Mouse (Mus musculus) midbrain, embryonic 13.5 days (tissue): ENCODE data around the gene Olfr90. TPM values are rescaled to one million over a fixed set of nuclear protein-coding genes. Genes with fewer than 3 reads are reported as not detected.

Experiments used
- ATAC-seq: fragments of 200-750 bp; cut with Nextera tagmentation; 2 replicates; pipeline ENCODE4 v1.8.0; 2017; ENCODE audit warnings: mild to moderate bottlenecking, moderate TSS enrichment, moderate library complexity
- H3K27ac ChIP-seq: fragments of 300-500 bp; sonication (generic); 2 replicates; pipeline ENCODE4 v1.5.1; 2015; ENCODE audit warnings: inconsistent platforms, mild to moderate bottlenecking, moderate library complexity
- H3K27me3 ChIP-seq: fragments of 300-500 bp; sonication (generic); 2 replicates; pipeline ENCODE4 v1.6.1; 2015; ENCODE audit warnings: mild to moderate bottlenecking, inconsistent platforms
- H3K36me3 ChIP-seq: fragments of 300-500 bp; sonication (generic); 2 replicates; pipeline ENCODE4 v1.6.1; 2015; ENCODE audit warnings: mild to moderate bottlenecking, inconsistent platforms
- H3K4me1 ChIP-seq: fragments of 300-500 bp; sonication (generic); replicated peaks from 2 replicates; pipeline ENCODE4 v1.6.1; 2015; ENCODE audit warnings: inconsistent platforms
- H3K4me2 ChIP-seq: fragments of 300-500 bp; sonication (generic); replicated peaks from 2 replicates; pipeline ENCODE4 v1.6.1; 2015; ENCODE audit warnings: moderate library complexity, mild to moderate bottlenecking, inconsistent platforms
- H3K4me3 ChIP-seq: fragments of 300-500 bp; sonication (generic); replicated peaks from 2 replicates; pipeline ENCODE4 v1.5.1; 2015; ENCODE audit warnings: mild to moderate bottlenecking, inconsistent platforms
- H3K9ac ChIP-seq: fragments of 300-500 bp; sonication (generic); replicated peaks from 2 replicates; pipeline ENCODE4 v1.6.1; 2015; ENCODE audit warnings: mild to moderate bottlenecking, inconsistent platforms
- H3K9me3 ChIP-seq: fragments of 300-500 bp; sonication (generic); 2 replicates; pipeline ENCODE4 v1.6.1; 2016; ENCODE audit warnings: mild to moderate bottlenecking, inconsistent platforms
- WGBS: fragments of 180-500 bp; shearing (Covaris S2); methylation state at CpG from one replicate; pipeline ENCODE4 v1.1.7; 2015; 5-methylcytosine and 5-hydroxymethylcytosine counted together
- polyA plus RNA-seq: library from polyadenylated mRNA; unstranded; fragments of >200 nt; fragmentation: Nextera tagmentation; extraction: Ambion mirVana; gene quantifications from 2 replicates; pipeline ENCODE4 v1.2.1, GENCODE M21; 2015

Olfr90 gene
- polyA plus RNA-seq, 1 experiment from 2014 or later = not detected

GRCm38 (mm10) chr17:37056957-37057356, 31.3 kb downstream of the Olfr90 start:
- Histone ChIP-seq H3K4me2 (no peak overlapping the region), H3K27me3 (no peaks in the 10 kb centered on the region), H3K27ac (no peak overlapping the region; the same call in 1 of the 2 replicates), H3K9me3 (no peaks in the 10 kb centered on the region), H3K4me3 (no peak overlapping the region), H3K4me1 (peaks cover 22% of the 10 kb centered on the region), H3K36me3 (peaks cover 79% of the 10 kb centered on the region), H3K9ac (no peak overlapping the region)
- 76% methylated on average over 6 of the region's 6 CpGs for WGBS
- no peak for ATAC-seq

DNA sequence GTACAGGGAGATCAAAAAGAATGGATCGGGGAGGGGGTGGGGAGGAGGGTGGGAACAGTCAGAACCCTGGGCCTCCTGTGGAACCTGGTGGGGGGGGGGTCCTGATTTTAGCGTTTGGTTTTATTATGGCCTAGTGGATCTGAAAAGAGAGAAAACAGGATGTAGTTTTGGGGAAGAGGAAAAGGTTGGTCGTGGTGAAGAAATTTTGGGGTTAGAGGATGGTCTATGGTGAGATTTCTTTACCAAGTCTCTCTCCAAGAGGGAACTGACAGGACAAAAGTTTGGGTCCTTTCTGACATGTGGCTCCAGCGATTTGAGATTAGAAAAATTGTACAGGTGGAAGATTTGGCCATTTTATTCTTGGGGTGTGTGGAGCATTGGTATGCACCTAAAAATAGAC, 36.6 kb downstream of the Olfr90 start:
- 58% methylated on average over 4 of the region's 4 CpGs for WGBS
- Histone ChIP-seq H3K4me2 (peak overlapping the region; percentile 91), H3K36me3 (peaks cover 39% of the 10 kb centered on the region), H3K27me3 (peaks cover 6% of the 10 kb centered on the region), H3K9me3 (no peaks in the 10 kb centered on the region), H3K4me3 (peak overlapping the region; percentile 78), H3K9ac (peak overlapping the region; percentile 96), H3K4me1 (peaks cover 63% of the 10 kb centered on the region), H3K27ac (no peak overlapping the region)
- ATAC-seq = no peak

DNA sequence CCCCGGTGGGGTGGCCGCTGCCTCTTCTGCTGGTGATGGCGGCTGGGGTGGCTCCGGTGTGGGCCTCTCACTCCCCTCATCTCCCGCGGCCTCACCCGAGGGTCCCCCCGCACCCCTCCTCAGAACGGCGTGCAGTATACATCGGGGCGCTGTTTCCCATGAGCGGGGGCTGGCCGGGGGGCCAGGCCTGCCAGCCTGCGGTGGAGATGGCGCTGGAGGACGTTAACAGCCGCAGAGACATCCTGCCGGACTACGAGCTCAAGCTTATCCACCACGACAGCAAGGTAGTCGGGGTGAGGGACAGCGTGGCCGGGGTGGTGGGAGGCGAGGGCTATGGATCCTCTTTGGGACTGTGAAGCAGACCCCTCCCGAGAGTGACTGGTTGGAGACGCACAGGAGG, 37.4 kb downstream of the Olfr90 start:
- Histone ChIP-seq H3K27ac (peak overlapping the region; percentile 86), H3K4me1 (peaks cover 62% of the 10 kb centered on the region), H3K9me3 (no peaks in the 10 kb centered on the region), H3K36me3 (peaks cover 31% of the 10 kb centered on the region), H3K9ac (peak overlapping the region; percentile 96), H3K4me2 (peak overlapping the region; percentile 91), H3K27me3 (peaks cover 6% of the 10 kb centered on the region), H3K4me3 (peak overlapping the region; percentile 78)
- under 1% methylated on average over 27 of the region's 27 CpGs for WGBS
- peak; percentile 41 for ATAC-seq

DNA sequence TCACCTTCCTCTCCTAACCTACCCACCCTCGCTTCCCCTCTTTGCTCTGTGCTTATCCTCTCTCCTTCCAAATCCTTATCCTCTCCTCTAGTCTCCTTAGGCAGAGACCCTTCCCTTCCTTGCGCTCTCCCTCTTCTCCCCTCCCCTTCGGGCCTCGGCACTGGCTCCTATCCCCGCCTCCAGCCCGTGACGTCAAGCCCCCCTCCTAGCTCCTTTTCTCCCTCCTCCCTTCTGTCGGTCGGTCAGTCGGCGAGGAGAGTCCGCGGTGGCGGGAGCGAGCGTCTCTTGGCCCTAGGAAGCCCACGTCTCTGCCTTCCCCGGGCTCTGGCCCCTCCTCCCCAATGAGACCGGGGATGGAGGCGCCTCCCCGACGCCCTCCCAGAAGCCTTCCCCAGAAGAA, 37.9 kb downstream of the Olfr90 start:
- peak overlapping the region; percentile 96 for H3K9ac ChIP-seq
- H3K9me3 ChIP-seq = no peaks in the 10 kb centered on the region
- peak overlapping the region; percentile 78 for H3K4me3 ChIP-seq
- peaks cover 6% of the 10 kb centered on the region for H3K27me3 ChIP-seq
- peaks cover 26% of the 10 kb centered on the region for H3K36me3 ChIP-seq
- ATAC-seq = peak; percentile 68
- H3K27ac ChIP-seq = peak overlapping the region; percentile 86
- under 1% methylated on average over 22 of the region's 22 CpGs for WGBS
- peaks cover 62% of the 10 kb centered on the region for H3K4me1 ChIP-seq
- H3K4me2 ChIP-seq = peak overlapping the region; percentile 91

GRCm38 (mm10) chr17:37049570-37050310, 38.6 kb downstream of the Olfr90 start:
- H3K9me3 ChIP-seq = no peaks in the 10 kb centered on the region
- peaks cover 66% of the 10 kb centered on the region for H3K4me1 ChIP-seq
- H3K36me3 ChIP-seq = peaks cover 19% of the 10 kb centered on the region
- H3K9ac ChIP-seq = peak overlapping the region; percentile 96
- peak overlapping the region; percentile 86 for H3K27ac ChIP-seq
- H3K27me3 ChIP-seq = peaks cover 6% of the 10 kb centered on the region
- peak overlapping the region; percentile 91 for H3K4me2 ChIP-seq
- peak overlapping the region; percentile 78 for H3K4me3 ChIP-seq
- under 1% methylated on average over 39 of the region's 39 CpGs for WGBS
- ATAC-seq = peak; percentile 12

DNA sequence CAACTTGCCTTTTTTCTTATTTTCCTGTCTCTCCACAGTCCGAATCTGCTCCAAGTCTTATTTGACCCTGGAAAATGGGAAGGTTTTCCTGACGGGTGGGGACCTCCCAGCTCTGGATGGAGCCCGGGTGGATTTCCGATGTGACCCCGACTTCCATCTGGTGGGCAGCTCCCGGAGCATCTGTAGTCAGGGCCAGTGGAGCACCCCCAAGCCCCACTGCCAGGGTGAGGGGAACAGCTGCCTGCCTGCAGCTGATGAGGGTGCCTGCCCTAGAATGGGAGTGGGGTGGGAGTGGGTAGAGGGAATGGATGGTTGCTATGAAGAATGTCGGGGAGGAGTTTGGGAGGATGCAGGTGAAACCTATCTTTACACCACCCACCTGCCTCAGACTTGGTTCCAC, 39.9 kb downstream of the Olfr90 start:
- Histone ChIP-seq H3K4me1 (peaks cover 67% of the 10 kb centered on the region), H3K36me3 (peaks cover 6% of the 10 kb centered on the region; the same call in 1 of the 2 replicates), H3K9ac (peak overlapping the region; percentile 64), H3K27ac (no peak overlapping the region), H3K9me3 (no peaks in the 10 kb centered on the region), H3K27me3 (peaks cover 6% of the 10 kb centered on the region), H3K4me3 (peak overlapping the region; percentile 90), H3K4me2 (peak overlapping the region; percentile 91)
- no peak for ATAC-seq
- 69% methylated on average over 7 of the region's 7 CpGs for WGBS

DNA sequence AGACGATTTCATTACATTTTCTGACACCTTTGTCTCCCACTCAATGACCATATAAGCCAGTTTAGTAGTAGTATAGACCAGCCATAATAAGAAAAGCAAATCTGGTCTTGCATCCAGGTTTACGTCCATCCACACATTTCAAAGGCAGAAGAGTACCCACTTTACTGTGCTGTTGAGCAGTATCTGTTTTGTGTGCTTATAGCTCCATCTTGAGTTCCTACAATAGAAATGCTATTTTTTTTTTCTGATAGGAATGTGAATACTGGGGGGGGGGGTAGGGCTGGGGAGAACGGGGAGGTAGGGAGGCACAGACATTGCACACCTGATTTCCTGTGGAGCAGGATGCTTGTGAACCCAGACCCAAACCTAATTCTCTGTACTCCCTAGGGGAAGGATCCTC, 40.3 kb downstream of the Olfr90 start:
- H3K4me2 ChIP-seq = peak overlapping the region; percentile 91
- H3K4me1 ChIP-seq = peaks cover 64% of the 10 kb centered on the region
- 30% methylated on average over 3 of the region's 3 CpGs for WGBS
- H3K9ac ChIP-seq = peak overlapping the region; percentile 64
- H3K9me3 ChIP-seq = no peaks in the 10 kb centered on the region
- H3K27me3 ChIP-seq = peaks cover 6% of the 10 kb centered on the region
- no peak for ATAC-seq
- peak overlapping the region; percentile 90 for H3K4me3 ChIP-seq
- H3K36me3 ChIP-seq = 0 out of 2 replicates have a peak, but pooled peaks cover 3% of the 10 kb centered on the region
- H3K27ac ChIP-seq = no peak overlapping the region

- H3K4me1 ChIP-seq = peaks cover 59% of the 10 kb centered on the region
- H3K9ac ChIP-seq = peak overlapping the region; percentile 98
- no peak for ATAC-seq
- peaks cover 6% of the 10 kb centered on the region for H3K27me3 ChIP-seq
- peak overlapping the region; percentile 90 for H3K4me3 ChIP-seq
- peak overlapping the region; percentile 95 for H3K27ac ChIP-seq
- peak overlapping the region; percentile 91 for H3K4me2 ChIP-seq
- H3K9me3 ChIP-seq = no peaks in the 10 kb centered on the region
- 16% methylated on average over 19 of the region's 19 CpGs for WGBS
- H3K36me3 ChIP-seq = 0 out of 2 replicates have a peak, but pooled peaks cover 3% of the 10 kb centered on the region
Observed at GRCm38 (mm10) chr17:37047332-37047976, 40.8 kb downstream of the Olfr90 start.

DNA sequence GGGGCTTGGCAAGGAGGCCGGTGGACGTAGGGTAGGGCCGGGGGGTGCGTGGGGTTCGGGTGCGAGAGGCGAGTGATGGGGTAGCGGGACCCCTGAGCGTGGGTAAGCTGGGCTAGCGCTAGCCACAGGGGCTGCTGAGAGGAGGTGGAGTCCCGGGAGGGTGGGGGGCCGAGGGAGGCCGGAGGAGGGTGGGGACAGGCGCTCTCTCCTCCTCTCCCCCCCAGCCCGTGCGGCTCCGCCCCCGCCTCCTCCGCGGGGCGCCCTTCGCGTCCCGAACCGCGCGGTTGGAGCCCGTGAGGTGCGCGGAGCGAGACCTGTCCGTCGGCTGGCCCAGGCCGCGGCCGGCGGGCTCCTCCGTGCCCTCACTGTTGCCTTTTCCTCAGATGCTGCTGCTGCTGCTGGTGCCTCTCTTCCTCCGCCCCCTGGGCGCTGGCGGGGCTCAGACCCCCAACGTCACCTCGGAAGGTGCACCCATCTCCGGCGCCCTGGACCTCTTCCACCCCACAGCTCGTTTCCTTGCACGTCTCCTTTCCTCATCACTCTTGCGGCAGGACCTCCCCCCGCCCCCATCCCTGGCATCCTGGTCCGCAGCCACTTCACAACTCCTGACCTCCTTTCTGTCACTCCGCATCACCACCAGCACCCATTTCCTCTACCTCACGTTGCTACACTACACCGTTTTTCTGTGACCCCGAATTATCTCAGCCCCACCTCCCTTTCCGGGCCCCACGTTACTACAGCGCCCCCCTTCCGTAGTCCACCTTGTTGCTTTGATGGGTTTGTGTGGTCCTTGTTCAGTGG, 41.8 kb downstream of the Olfr90 start:
- Histone ChIP-seq H3K9me3 (no peaks in the 10 kb centered on the region), H3K4me3 (peak overlapping the region; percentile 90), H3K4me2 (peak overlapping the region; percentile 91), H3K36me3 (0 out of 2 replicates have a peak, but pooled peaks cover 3% of the 10 kb centered on the region), H3K27ac (peak overlapping the region; percentile 95), H3K4me1 (peaks cover 49% of the 10 kb centered on the region), H3K27me3 (peaks cover 6% of the 10 kb centered on the region), H3K9ac (peak overlapping the region; percentile 98)
- 1% methylated on average over 39 of the region's 58 CpGs for WGBS
- ATAC-seq = peak; percentile 65

DNA sequence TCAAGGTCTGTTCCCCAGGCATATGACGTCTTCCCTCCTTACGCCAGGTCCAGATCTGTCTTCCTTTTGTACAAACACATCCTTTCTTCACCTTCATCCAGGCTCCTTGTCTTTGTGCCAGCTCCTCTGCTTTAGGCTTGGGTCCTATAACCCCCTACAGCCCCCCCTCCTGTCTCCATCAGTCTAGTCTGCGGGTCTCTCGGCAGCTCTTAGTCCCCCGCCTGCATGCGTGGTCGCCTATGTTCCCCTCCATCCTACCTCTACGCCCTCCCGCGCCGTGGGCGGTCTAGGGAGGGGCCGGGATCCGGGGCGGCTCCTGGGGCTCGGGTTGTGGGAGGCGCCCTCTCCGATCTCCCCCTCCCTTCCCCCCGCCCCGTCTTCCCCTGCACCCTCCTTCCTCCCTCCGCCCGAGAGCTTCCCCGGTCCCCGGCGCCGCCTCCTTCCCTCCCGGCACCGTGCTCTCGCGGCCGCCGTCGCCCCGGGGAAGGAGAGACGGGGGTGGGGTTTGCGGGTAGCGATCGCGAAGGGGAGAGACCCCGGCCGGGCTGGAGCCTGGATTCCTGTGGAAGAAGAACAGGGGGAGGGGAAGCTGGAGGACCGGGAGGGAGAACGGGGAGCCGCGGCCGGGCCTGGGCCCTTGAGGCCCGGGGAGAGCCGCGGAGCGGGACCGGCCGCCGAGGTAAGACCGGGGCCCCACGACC, 42.5 kb downstream of the Olfr90 start, which contains the start of gene Gabbr1:
TSS of gene Gabbr1 (plus strand) at position 356 of the 701 bp plus-strand sequence.
- peak within 1 kb of the TSS; percentile 98 for H3K9ac ChIP-seq
- WGBS = under 1% methylated on average over 35 of the region's 55 CpGs
- peak within 1 kb of the TSS; percentile 90 for H3K4me3 ChIP-seq
- H3K27ac ChIP-seq = peak within 1 kb of the TSS; percentile 95
- H3K36me3 ChIP-seq = 0 out of 2 replicates have a peak, but pooled peaks cover 3% of the 10 kb centered on the region
- ATAC-seq = peak; percentile 82
- no peaks in the 10 kb centered on the region for H3K9me3 ChIP-seq
- H3K4me1 ChIP-seq = peaks cover 42% of the 10 kb centered on the region
- H3K27me3 ChIP-seq = peaks cover 6% of the 10 kb centered on the region
- H3K4me2 ChIP-seq = peak within 1 kb of the TSS; percentile 91

- Histone ChIP-seq H3K27ac (peak overlapping the region; percentile 95), H3K9me3 (no peaks in the 10 kb centered on the region), H3K9ac (peak overlapping the region; percentile 98), H3K4me3 (peak overlapping the region; percentile 90), H3K4me2 (peak overlapping the region; percentile 91), H3K4me1 (peaks cover 35% of the 10 kb centered on the region), H3K36me3 (0 out of 2 replicates have a peak, but pooled peaks cover 3% of the 10 kb centered on the region), H3K27me3 (peaks cover 6% of the 10 kb centered on the region)
- WGBS = 84% methylated on average over 7 of the region's 7 CpGs
- no peak for ATAC-seq
Observed at GRCm38 (mm10) chr17:37044651-37045244, 43.6 kb downstream of the Olfr90 start.
